Mouse (Mus musculus) olfactory bulb, adult 2 months (tissue): ENCODE results near the gene Stard5. TPM values are rescaled to one million over a fixed set of nuclear protein-coding genes. Genes with fewer than 3 reads are reported as not detected.

Source experiments
- H3K27ac ChIP-seq: fragments of 200-500 bp; 2 replicates; pipeline ENCODE4 v1.5.1; 2012; ENCODE audit warnings: low read depth, low read length; ENCODE audit not compliant: insufficient read depth
- H3K4me1 ChIP-seq: fragments of 200-500 bp; 2 replicates; pipeline ENCODE4 v1.6.1; 2012; ENCODE audit warnings: low read length; ENCODE audit not compliant: control insufficient read depth, insufficient read depth
- H3K4me3 ChIP-seq: fragments of 200-500 bp; 2 replicates; pipeline ENCODE4 v1.5.1; 2012; ENCODE audit warnings: mild to moderate bottlenecking, low read depth, low read length, moderate library complexity; ENCODE audit not compliant: insufficient read depth
- CTCF ChIP-seq: fragments of 200-500 bp; IDR thresholded peaks from 2 replicates; pipeline ENCODE4 v1.5.1; 2012; ENCODE audit warnings: low read depth, mild to moderate bottlenecking, low read length, moderate library complexity; ENCODE audit not compliant: insufficient read depth
- POLR2A ChIP-seq: fragments of 200-500 bp; IDR thresholded peaks from 2 replicates; pipeline ENCODE4 v1.6.1; 2012; ENCODE audit warnings: mild to moderate bottlenecking, low read depth, low read length, moderate library complexity; ENCODE audit not compliant: insufficient read depth
- WGBS: fragments of 180-500 bp; shearing (Covaris S2); methylation state at CpG from one replicate; pipeline ENCODE4 v1.1.7; 2018; 5-methylcytosine and 5-hydroxymethylcytosine counted together
- polyA plus RNA-seq: library from polyadenylated mRNA; stranded (reverse); fragments of >200 nt; gene quantifications from 2 replicates; pipeline ENCODE4 v1.2.4, GENCODE M21; 2012; ENCODE audit warnings: low replicate concordance; ENCODE audit not compliant: missing spikeins, insufficient read depth, insufficient read length

Gene Stard5
- not detected in 2 replicates for polyA plus RNA-seq

GRCm38 (mm10) chr7:83631828-83632681 is at the start of gene Stard5:
Gene Stard5 (plus strand): TSS chr7:83631959.
- peak within 1 kb of the TSS; percentile 71 for H3K4me3 ChIP-seq
- no peak within 1 kb of the TSS for H3K27ac ChIP-seq
- TF ChIP-seq CTCF (no peak), POLR2A (0 out of 2 replicates have a peak, but pooled peaks have one; percentile 53)
- H3K4me1 ChIP-seq, result peaks cover 7% of the 10 kb centered on the region; the same call in 1 of the 2 replicates
- under 1% methylated on average over 35 of the region's 35 CpGs for WGBS

DNA sequence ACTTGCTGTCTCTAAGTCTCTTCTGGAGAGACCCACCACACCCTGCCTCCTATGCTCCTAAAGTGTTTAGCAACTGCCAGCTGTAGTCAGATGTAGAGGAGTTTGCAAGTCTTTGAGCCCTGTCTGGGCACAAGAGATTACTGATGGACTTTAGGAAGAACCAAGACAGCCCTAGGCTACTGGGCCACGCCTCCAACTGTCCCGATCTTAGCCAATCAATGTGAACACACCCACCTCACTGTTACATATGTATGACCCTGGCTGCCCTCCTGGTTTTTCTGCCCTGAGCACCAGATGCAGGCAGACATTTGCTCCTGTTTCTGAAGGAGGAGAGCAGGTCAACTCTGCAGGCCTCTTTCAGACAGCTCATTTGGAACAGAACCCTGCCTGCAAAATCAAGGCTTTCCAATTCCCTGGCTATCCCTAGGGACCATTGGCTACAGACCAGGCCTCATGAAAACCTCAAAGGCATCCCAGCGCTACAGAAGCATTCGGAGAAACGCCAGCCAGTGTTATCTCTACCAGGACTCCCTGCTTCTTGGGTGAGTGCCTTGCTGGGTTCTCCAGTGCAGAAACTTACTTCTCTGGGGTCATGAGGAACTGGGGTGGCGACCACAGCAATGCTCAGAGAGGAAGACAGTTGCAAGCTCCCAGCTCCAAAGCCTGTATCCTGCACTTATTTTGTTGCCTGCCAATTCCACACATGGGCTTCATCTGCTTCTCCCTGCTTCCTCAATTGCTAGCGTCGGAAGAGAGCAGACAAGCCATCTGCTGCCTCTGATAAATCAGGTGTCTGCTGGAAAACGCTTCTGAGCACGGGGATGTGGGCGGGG is 46.9 kb upstream of the Stard5 start, which contains the start of gene Tmc3:
Tmc3 (plus strand) TSS at position 289 of the 833 bp plus-strand sequence.
- no peak within 1 kb of the TSS for H3K4me3 ChIP-seq
- H3K27ac ChIP-seq, result no peak within 1 kb of the TSS
- TF ChIP-seq CTCF (no peak), POLR2A (no peak)
- 54% methylated on average over 11 of the region's 11 CpGs for WGBS
- peaks cover 7% of the 10 kb centered on the region; the same call in 1 of the 2 replicates for H3K4me1 ChIP-seq

DNA sequence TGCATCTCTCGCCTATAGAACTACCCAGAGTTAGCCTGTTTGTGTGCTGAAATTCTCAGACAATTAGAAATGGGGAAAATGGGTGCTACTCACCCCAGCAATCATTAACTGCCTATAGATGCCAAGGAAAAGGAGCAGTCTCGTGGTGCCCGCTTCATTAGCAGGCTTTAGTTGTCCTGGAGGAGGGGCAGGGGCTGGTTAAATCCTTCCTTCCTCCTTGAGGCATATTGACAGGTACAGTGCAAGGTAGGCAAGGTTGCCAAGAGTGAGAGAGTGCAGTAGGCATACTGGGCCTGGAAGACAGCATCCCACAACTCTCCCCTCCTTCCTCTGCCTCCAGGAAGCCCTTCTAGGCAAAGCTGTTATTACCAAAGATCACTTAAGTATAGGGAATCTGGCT is 37.7 kb upstream of the Stard5 start:
- peaks cover 3% of the 10 kb centered on the region; the same call in 1 of the 2 replicates for H3K4me1 ChIP-seq
- H3K27ac ChIP-seq, result no peak overlapping the region
- no peak overlapping the region for H3K4me3 ChIP-seq
- 63% methylated on average over 3 of the region's 3 CpGs for WGBS
- no peak for TF ChIP-seq CTCF
- no peak for TF ChIP-seq POLR2A

- WGBS, result 92% methylated on average over 3 of the region's 3 CpGs
- H3K4me1 ChIP-seq, result peaks cover 3% of the 10 kb centered on the region; the same call in 1 of the 2 replicates
- no peak overlapping the region for H3K4me3 ChIP-seq
- H3K27ac ChIP-seq, result no peak overlapping the region
- no peak for TF ChIP-seq CTCF
- TF ChIP-seq POLR2A, result no peak
Measured at GRCm38 (mm10) chr7:83597063-83597462, 34.7 kb upstream of the Stard5 start.

- 92% methylated on average over 13 of the region's 13 CpGs for WGBS
- Histone ChIP-seq H3K4me3 (no peak overlapping the region), H3K27ac (no peak overlapping the region), H3K4me1 (no peaks in the 10 kb centered on the region)
- TF ChIP-seq CTCF (no peak), POLR2A (no peak)
Measured at GRCm38 (mm10) chr7:83598997-83599912, 32.5 kb upstream of the Stard5 start.

DNA sequence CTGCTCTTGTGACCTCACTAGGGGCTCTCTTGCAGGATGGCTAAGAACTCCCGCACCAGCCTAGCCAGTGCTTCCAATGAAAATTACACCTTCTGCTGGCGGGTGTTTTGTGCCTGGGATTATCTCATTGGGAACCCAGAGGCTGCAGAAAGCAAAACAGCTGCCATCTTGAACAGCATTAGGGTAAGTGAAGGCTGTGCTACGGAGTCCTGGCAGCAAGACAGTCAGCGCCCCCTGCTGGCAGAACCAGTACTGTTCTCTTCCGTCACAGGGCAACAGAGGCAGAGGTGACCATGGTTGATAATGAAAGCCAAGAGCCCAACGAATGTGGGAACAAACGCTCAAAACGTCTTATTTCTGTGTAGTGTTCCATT is 31.9 kb upstream of the Stard5 start:
- Histone ChIP-seq H3K4me3 (no peak overlapping the region), H3K27ac (no peak overlapping the region), H3K4me1 (no peaks in the 10 kb centered on the region)
- TF ChIP-seq CTCF, result no peak
- no peak for TF ChIP-seq POLR2A
- 61% methylated on average over 8 of the region's 8 CpGs for WGBS

DNA sequence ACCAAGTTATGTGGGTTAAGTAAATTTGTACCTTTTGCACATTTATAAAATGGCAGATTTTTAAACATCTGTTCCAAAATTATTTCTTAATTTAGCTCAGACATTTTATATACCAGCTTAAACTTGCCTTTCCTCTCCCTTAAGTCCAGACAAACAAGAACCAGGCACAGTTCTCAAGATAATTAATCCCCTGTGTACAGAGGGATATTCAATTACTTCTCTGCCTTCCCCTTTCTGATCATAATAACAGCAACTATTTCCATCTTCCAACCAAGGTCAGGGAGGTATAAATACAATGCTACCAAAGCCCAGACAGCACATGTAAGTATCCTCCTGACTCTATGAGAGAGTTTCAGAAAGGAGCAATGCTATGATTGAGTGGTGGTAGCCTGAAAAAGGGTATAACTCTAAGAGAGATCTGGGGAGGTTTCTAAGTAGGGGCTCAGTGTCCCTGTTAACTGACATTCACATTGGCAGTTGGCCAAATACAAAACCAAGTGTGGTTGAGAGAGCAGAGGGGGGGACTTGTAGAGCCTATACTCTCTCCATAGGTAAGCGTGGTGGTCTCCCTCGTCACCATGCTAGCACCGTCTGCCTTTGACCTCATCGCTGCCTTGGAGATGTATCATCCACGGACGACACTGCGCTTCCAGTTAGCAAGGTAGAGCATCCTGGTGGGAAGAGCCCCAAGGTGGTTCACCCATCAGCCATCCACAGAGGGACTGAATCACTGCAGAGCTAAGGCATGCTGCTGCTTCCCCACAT is 27.4 kb upstream of the Stard5 start:
- 94% methylated on average over 7 of the region's 7 CpGs for WGBS

GRCm38 (mm10) chr7:83606796-83607195 is 25.0 kb upstream of the Stard5 start:
- TF ChIP-seq POLR2A (no peak), CTCF (no peak)
- 99% methylated on average over 2 of the region's 2 CpGs for WGBS
- H3K4me1 ChIP-seq, result no peaks in the 10 kb centered on the region
- no peak overlapping the region for H3K4me3 ChIP-seq
- H3K27ac ChIP-seq, result no peak overlapping the region

More for the DNA sequence above, 27.4 kb upstream of the Stard5 start:
- Histone ChIP-seq H3K4me1 (no peaks in the 10 kb centered on the region), H3K27ac (no peak overlapping the region), H3K4me3 (no peak overlapping the region)
- TF ChIP-seq CTCF (no peak), POLR2A (no peak)
